Mouse (Mus musculus) forebrain, embryonic 16.5 days (tissue): ENCODE data around the gene Ddx5. TPM values are rescaled to one million over a fixed set of nuclear protein-coding genes. Genes with fewer than 3 reads are reported as not detected.

Source experiments
- ATAC-seq: fragments of 200-750 bp; cut with Nextera tagmentation; 2 replicates; pipeline ENCODE4 v1.8.0; 2017; ENCODE audit warnings: mild to moderate bottlenecking, moderate library complexity
- H3K27ac ChIP-seq: fragments of 300-500 bp; sonication (generic); 2 replicates; pipeline ENCODE4 v1.5.1; 2014; ENCODE audit warnings: low read length, control low read depth
- H3K27me3 ChIP-seq: fragments of 300-500 bp; sonication (generic); replicated peaks from 2 replicates; pipeline ENCODE4 v1.6.1; 2014; ENCODE audit warnings: low read length; ENCODE audit not compliant: control insufficient read depth, insufficient read depth
- H3K36me3 ChIP-seq: fragments of 300-500 bp; sonication (generic); 2 replicates; pipeline ENCODE4 v1.6.1; 2014; ENCODE audit not compliant: control insufficient read depth, insufficient read depth
- H3K4me1 ChIP-seq: fragments of 300-500 bp; sonication (generic); replicated peaks from 2 replicates; pipeline ENCODE4 v1.6.1; 2014; ENCODE audit warnings: low read length; ENCODE audit not compliant: control insufficient read depth, insufficient read depth
- H3K4me2 ChIP-seq: fragments of 300-500 bp; sonication (generic); 2 replicates; pipeline ENCODE4 v1.6.1; 2014; ENCODE audit warnings: mild to moderate bottlenecking, low read length, control low read depth
- H3K4me3 ChIP-seq: fragments of 300-500 bp; sonication (generic); replicated peaks from 2 replicates; pipeline ENCODE4 v1.5.1; 2014; ENCODE audit warnings: mild to moderate bottlenecking, low read length, control low read depth
- H3K9ac ChIP-seq: fragments of 300-500 bp; sonication (generic); replicated peaks from 2 replicates; pipeline ENCODE4 v1.6.1; 2014; ENCODE audit warnings: low read depth, low read length, control low read depth
- H3K9me3 ChIP-seq: fragments of 300-500 bp; sonication (generic); 2 replicates; pipeline ENCODE4 v1.6.1; 2016; ENCODE audit warnings: low read length; ENCODE audit not compliant: control insufficient read depth
- WGBS: fragments of 180-500 bp; shearing (Covaris S2); extraction: QIAGEN DNeasy Blood & Tissue Kit; methylation state at CpG from one replicate; pipeline ENCODE4 v1.1.7; 2014; 5-methylcytosine and 5-hydroxymethylcytosine counted together
- polyA plus RNA-seq: library from polyadenylated mRNA; unstranded; fragments of >200 nt; fragmentation: Nextera tagmentation; extraction: Ambion mirVana; gene quantifications from 2 replicates; pipeline ENCODE4 v1.2.1, GENCODE M21; 2015

Gene Ddx5
- polyA plus RNA-seq, 1 experiment from 2014 or later, result 520 TPM

DNA sequence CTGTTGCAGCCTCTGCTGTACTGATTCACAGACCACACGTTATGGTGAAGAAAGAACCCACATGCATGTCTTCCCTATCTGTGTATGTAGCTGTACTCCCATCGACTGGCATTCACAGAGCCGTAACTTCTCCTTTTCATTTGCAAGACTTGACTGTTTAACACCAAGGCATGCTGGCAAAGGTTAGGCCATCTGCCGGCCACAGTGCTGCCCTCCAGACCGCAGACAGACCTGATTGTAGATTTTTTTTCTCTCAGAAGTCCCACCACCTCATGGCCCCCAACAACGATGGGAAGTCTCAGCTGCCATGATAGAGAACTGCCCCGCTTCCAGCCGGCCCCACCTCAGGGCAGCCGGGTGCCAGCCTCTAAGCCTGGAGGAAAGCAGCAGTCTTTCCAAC lies 30.6 kb upstream of the Ddx5 start:
- Histone ChIP-seq H3K27ac (no peak overlapping the region), H3K4me2 (no peak overlapping the region), H3K4me3 (no peak overlapping the region), H3K4me1 (peaks cover 12% of the 10 kb centered on the region), H3K27me3 (no peaks in the 10 kb centered on the region), H3K36me3 (peaks cover 12% of the 10 kb centered on the region), H3K9ac (no peak overlapping the region), H3K9me3 (no peaks in the 10 kb centered on the region)
- WGBS, result 88% methylated on average over 9 of the region's 9 CpGs
- ATAC-seq, result no peak

DNA sequence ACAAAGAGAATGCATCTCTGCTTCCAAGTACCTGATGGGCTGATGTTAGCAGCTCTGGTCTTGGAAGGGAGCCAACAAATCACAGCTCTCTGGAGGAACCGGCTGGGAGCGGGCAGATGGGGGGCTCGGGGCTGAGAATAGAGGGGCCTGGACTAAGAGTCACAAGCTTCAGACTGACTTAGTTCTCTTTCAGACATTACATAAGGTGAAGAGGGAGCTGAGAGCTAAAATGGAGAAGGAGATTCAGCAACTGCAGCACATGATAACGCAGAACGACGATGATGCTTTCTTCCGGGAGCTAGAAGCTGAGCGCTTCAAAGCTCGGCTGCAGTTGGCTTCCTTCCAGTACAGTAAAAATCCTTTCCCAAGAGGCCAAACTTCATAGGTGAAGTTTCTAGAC lies 29.4 kb upstream of the Ddx5 start:
- Histone ChIP-seq H3K36me3 (peaks cover 18% of the 10 kb centered on the region), H3K4me3 (no peak overlapping the region), H3K9ac (no peak overlapping the region), H3K9me3 (no peaks in the 10 kb centered on the region), H3K27ac (peak overlapping the region; percentile 28), H3K4me2 (no peak overlapping the region), H3K27me3 (no peaks in the 10 kb centered on the region), H3K4me1 (peaks cover 12% of the 10 kb centered on the region)
- peak; percentile 83 for ATAC-seq
- WGBS, result 13% methylated on average over 9 of the region's 9 CpGs

DNA sequence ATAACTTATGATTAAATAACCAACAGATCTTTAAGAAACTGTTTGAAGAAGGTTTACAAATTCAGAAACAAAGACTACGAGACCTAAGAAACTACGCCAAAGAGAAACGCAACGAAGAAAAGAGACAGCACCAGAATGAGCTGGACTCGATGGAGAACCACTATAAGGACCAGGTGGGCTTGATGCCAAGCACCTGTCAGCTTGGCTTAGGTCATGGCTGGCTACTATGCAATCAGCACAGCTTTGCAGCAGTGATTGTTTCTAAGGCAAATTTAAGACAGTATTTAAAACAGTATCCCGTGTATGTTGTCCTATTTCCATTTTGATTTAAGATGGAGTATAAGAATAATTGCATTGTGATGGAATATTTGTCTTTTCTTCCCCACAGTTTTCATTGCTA lies 28.8 kb upstream of the Ddx5 start:
- Histone ChIP-seq H3K9me3 (no peaks in the 10 kb centered on the region), H3K4me3 (no peak overlapping the region), H3K9ac (no peak overlapping the region), H3K36me3 (peaks cover 18% of the 10 kb centered on the region), H3K4me2 (no peak overlapping the region), H3K4me1 (peaks cover 12% of the 10 kb centered on the region), H3K27ac (peak overlapping the region; percentile 28), H3K27me3 (no peaks in the 10 kb centered on the region)
- WGBS, result 39% methylated on average over 6 of the region's 6 CpGs
- ATAC-seq, result 0 out of 2 replicates have a peak, but pooled peaks have one; percentile 50

DNA sequence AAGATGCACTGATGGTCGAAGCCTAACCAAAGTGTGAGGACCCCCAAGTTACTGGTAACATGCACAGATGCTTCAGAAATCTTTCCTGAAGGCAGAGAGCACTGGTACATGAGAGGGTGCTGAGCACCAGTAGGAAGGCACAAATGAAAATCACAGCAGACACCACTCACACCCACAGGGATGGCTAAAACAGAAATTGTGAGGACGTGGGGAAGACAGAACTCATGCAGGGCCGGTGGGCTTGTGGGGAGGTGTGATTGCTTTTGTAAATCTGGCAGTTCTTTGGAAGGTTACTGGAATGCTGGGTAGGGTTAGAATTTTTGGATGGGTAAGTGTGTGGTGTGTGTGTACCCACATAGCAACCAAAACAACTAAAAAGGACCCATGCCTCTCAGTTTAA lies 28.2 kb upstream of the Ddx5 start:
- Histone ChIP-seq H3K4me3 (no peak overlapping the region), H3K36me3 (peaks cover 15% of the 10 kb centered on the region), H3K9ac (no peak overlapping the region), H3K4me1 (peaks cover 12% of the 10 kb centered on the region), H3K4me2 (no peak overlapping the region), H3K27me3 (no peaks in the 10 kb centered on the region), H3K27ac (no peak overlapping the region), H3K9me3 (no peaks in the 10 kb centered on the region)
- ATAC-seq, result no peak
- WGBS, result 71% methylated on average over 3 of the region's 3 CpGs

DNA sequence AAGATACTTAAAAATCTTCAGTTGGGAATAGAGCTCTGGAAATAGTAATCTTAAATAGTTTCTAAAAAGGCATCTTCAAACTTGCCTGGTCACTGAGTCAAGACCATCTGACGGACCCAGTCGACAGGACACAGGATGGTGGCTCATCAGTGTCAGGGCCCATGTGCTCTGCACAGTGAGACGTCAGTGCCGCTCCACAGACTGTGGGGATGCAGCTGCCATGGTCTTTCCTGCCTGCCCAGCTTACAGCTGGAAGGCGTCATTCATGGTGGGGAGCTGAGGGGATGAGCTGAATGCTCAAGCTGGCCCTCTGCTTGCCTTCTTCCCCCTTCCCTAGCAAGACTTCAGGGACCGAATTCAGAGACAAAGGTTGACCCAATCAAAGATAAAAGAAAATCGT lies 27.3 kb upstream of the Ddx5 start:
- no peak overlapping the region for H3K4me3 ChIP-seq
- ATAC-seq, result no peak
- H3K27ac ChIP-seq, result no peak overlapping the region
- H3K36me3 ChIP-seq, result peaks cover 15% of the 10 kb centered on the region
- H3K9ac ChIP-seq, result no peak overlapping the region
- H3K9me3 ChIP-seq, result no peaks in the 10 kb centered on the region
- peaks cover 12% of the 10 kb centered on the region for H3K4me1 ChIP-seq
- H3K4me2 ChIP-seq, result no peak overlapping the region
- H3K27me3 ChIP-seq, result no peaks in the 10 kb centered on the region
- 80% methylated on average over 7 of the region's 7 CpGs for WGBS

DNA sequence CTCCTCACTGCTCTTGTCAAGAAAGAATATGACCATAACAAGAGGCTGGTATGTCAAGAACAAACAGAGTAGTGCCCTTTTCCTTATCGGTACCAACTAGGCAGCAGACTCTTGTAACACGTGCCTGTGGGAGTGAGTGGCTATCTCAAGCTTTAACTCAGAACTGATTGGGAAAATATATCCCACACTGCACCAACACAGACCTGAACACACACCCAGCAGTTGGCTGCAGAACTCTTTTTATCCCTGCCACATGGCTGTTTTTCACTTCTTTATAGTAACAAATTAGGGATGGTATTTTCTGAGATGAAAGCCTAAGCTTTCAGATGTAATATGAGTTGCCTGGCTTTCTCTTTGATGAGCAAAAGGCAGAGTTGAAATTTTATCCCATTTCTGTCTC lies 26.8 kb upstream of the Ddx5 start:
- H3K4me3 ChIP-seq, result no peak overlapping the region
- H3K4me1 ChIP-seq, result peaks cover 12% of the 10 kb centered on the region
- no peaks in the 10 kb centered on the region for H3K27me3 ChIP-seq
- H3K9ac ChIP-seq, result no peak overlapping the region
- H3K27ac ChIP-seq, result no peak overlapping the region
- no peaks in the 10 kb centered on the region for H3K9me3 ChIP-seq
- no peak for ATAC-seq
- 89% methylated on average over 2 of the region's 2 CpGs for WGBS
- no peak overlapping the region for H3K4me2 ChIP-seq
- peaks cover 19% of the 10 kb centered on the region for H3K36me3 ChIP-seq

DNA sequence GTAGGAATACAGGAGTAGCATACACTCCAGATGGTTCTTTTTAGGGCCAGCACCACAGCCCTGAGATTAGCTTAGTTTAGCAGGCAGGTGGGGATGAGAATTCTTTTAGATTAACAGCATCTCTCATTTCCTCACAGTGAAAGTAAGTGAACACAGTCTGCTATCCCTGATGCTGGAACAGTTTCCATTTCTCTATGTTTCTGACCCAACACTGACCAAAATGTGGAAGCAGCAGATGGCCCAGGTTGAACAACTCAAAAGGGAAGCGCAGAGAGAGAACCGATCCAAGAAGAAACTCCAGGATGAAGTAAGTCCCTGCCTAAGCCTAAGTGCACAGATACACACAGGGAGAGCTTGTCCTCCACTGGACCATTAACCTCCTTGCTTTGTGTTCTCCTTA lies 26.3 kb upstream of the Ddx5 start:
- H3K4me2 ChIP-seq, result no peak overlapping the region
- no peaks in the 10 kb centered on the region for H3K27me3 ChIP-seq
- no peak for ATAC-seq
- H3K9me3 ChIP-seq, result no peaks in the 10 kb centered on the region
- H3K9ac ChIP-seq, result no peak overlapping the region
- H3K4me1 ChIP-seq, result peaks cover 12% of the 10 kb centered on the region
- no peak overlapping the region for H3K4me3 ChIP-seq
- H3K27ac ChIP-seq, result no peak overlapping the region
- 94% methylated on average over 2 of the region's 2 CpGs for WGBS
- peaks cover 21% of the 10 kb centered on the region for H3K36me3 ChIP-seq

DNA sequence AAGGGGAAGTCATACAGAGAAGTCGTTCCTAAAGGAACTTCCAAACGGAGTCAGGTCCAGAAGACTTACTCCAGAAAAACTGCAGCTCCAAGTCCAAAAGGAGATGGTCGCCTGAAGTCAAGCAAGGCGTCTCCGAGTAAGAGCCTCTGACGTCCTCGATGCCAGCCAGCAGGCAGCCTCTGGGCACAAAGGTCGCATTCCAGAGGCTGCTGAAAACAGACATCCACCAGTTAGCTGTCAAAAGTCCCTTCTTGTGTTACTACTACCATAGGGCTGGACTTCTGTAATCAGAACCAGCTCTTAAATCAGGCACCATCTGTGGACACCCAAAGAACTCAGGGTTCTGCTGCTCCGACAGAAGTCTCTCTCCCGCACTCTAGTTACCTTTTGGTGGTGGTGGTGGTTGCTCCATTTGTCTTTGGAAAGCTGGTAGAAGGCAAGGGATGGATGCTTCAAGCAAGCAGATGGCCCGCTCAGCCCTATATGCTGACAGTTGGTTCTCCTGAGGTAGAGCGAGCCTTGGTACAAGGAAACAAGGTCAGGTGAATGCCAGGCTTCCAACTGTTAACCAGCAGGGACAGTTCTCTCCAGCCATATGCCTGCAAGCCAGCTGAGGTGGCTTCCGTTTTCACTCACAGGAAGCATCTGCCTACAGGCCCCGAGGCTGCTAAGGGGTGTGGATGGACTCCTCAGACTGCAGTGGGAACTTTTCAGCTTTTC lies 25.8 kb upstream of the Ddx5 start:
- H3K27me3 ChIP-seq, result no peaks in the 10 kb centered on the region
- 87% methylated on average over 14 of the region's 14 CpGs for WGBS
- no peak overlapping the region for H3K4me2 ChIP-seq
- H3K27ac ChIP-seq, result no peak overlapping the region
- H3K4me1 ChIP-seq, result peaks cover 12% of the 10 kb centered on the region
- H3K9ac ChIP-seq, result no peak overlapping the region
- ATAC-seq, result no peak
- H3K36me3 ChIP-seq, result peaks cover 21% of the 10 kb centered on the region
- no peak overlapping the region for H3K4me3 ChIP-seq
- no peaks in the 10 kb centered on the region for H3K9me3 ChIP-seq

DNA sequence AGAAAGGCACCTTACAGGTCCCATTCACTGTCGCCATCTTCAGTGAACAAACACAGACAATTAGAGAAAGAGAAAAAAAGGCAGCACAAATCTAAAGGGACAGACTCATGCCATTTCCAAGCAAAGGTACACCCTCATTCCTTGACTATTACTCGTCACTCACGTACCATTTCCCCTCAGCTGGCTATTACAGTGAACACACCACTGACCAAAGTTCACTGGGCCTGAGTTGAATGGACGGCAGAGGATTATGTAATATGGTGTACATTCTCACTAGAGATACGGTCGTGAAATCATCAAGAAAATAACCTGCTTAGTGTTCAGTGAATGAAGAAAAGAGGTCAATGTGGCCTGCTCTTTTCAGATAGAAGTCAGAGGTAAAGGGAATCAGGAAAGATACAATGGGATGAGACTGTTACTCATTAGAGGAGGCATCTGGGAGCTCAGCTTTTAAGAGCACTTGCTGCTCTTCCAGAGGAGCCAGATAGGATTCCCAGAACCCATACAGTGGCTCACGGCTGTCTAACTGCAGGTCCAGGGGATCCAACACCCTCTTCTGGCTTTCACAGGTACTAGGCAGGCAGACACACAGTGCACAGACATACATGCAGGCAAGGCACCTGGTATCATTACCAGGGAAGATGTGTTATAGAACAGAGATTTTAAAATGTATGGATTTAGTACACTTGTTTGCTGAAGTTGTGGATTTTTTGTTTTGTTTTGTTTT lies 23.6 kb upstream of the Ddx5 start:
- H3K4me1 ChIP-seq, result no peaks in the 10 kb centered on the region
- H3K27ac ChIP-seq, result no peak overlapping the region
- 92% methylated on average over 7 of the region's 7 CpGs for WGBS
- no peak for ATAC-seq
- H3K4me2 ChIP-seq, result no peak overlapping the region
- no peaks in the 10 kb centered on the region for H3K27me3 ChIP-seq
- peaks cover 21% of the 10 kb centered on the region for H3K36me3 ChIP-seq
- no peaks in the 10 kb centered on the region for H3K9me3 ChIP-seq
- H3K9ac ChIP-seq, result no peak overlapping the region
- no peak overlapping the region for H3K4me3 ChIP-seq
